Mouse (Mus musculus): ENCODE results near the gene Cth. TPM values are rescaled to one million over a fixed set of nuclear protein-coding genes. Genes with fewer than 3 reads are reported as not detected.
A peak's percentile ranks its signal among the peaks of the same experiment; 100 is the strongest.

Cth gene
- polyA plus RNA-seq (2015; fragmentation: Nextera tagmentation; extraction: Ambion mirVana) = 21.7 and 23.7 TPM in 2 replicates

DNA sequence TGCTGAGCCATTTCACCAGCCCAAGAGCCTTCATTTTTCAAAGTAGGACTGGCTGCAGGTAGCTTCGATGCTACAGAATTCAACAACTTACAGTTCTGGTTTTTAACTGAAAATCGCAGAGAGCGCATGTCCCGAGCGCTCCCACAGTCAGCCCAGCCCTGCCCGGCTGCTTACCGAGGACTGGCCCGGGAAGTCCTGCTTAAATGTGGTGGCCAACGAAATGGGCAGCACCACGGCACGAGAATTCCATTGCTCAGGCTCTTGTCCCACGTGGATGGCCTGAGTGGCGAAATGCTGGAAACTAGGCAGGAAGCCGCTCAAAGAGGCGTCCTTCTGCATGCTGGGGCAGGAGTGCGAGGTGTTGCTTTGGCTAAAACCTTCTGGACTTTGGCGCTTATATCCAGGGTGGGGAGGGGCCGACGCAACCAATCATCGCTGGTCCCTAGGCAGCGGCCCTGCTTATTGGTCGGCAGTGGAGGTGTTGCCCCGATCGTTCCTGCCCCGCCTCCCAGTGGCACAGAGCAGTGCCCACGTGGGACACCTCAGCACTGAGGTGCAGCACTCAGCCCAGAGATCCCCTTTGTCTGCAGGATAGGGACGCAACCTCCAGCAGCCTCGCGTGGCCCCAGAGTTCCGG is at the start of gene Cth:
TSS of gene Cth (minus strand) at position 386 of the 637 bp plus-strand sequence.
- peak; percentile 99 for ATAC-seq (ENCODE audit: insufficient read depth, low FRiP score)
- H3K4me2 ChIP-seq (ENCODE audit: low read depth, low read length) = peak within 1 kb of the TSS; percentile 95
- WGBS = 0% methylated on average over 30 of the region's 30 CpGs
- no peaks in the 10 kb centered on the region for H3K9me3 ChIP-seq (replicated peaks; ENCODE audit: control insufficient read depth, low read length)
- peak within 1 kb of the TSS; percentile 73 for H3K9ac ChIP-seq (ENCODE audit: low read length)
- no peaks in the 10 kb centered on the region for H3K36me3 ChIP-seq (ENCODE audit: control insufficient read depth, insufficient read depth, low read length)
- peaks cover 2% of the 10 kb centered on the region; the same call in 1 of the 2 replicates for H3K4me1 ChIP-seq (ENCODE audit: control insufficient read depth, insufficient read depth, low read length)
- H3K27me3 ChIP-seq (ENCODE audit: control insufficient read depth, insufficient read depth, low read length) = no peaks in the 10 kb centered on the region
- no peak within 1 kb of the TSS for H3K27ac ChIP-seq (ENCODE audit: low read length)
- peak within 1 kb of the TSS; percentile 69 for H3K4me3 ChIP-seq (replicated peaks; ENCODE audit: low read length)

GRCm38 (mm10) chr3:157973236-157973635 is 48.4 kb upstream of the Cth start:
- H3K4me1 ChIP-seq (ENCODE audit: control insufficient read depth, insufficient read depth, low read length) = no peaks in the 10 kb centered on the region
- H3K36me3 ChIP-seq (ENCODE audit: control insufficient read depth, insufficient read depth, low read length) = peaks cover 6% of the 10 kb centered on the region
- no peaks in the 10 kb centered on the region for H3K27me3 ChIP-seq (ENCODE audit: control insufficient read depth, insufficient read depth, low read length)
- 96% methylated on average over 2 of the region's 2 CpGs for WGBS
- no peak overlapping the region for H3K9ac ChIP-seq (ENCODE audit: low read length)
- H3K4me3 ChIP-seq (replicated peaks; ENCODE audit: low read length) = no peak overlapping the region
- no peak overlapping the region for H3K4me2 ChIP-seq (ENCODE audit: low read depth, low read length)
- H3K27ac ChIP-seq (ENCODE audit: low read length) = no peak overlapping the region
- no peak for ATAC-seq (ENCODE audit: insufficient read depth, low FRiP score)
- no peaks in the 10 kb centered on the region for H3K9me3 ChIP-seq (replicated peaks; ENCODE audit: control insufficient read depth, low read length)

GRCm38 (mm10) chr3:157971151-157971550 is 46.3 kb upstream of the Cth start:
- Histone ChIP-seq H3K27me3 (ENCODE audit: control insufficient read depth, insufficient read depth, low read length) (no peaks in the 10 kb centered on the region), H3K4me3 (replicated peaks; ENCODE audit: low read length) (no peak overlapping the region), H3K9ac (ENCODE audit: low read length) (no peak overlapping the region), H3K36me3 (ENCODE audit: control insufficient read depth, insufficient read depth, low read length) (peaks cover 6% of the 10 kb centered on the region), H3K9me3 (replicated peaks; ENCODE audit: control insufficient read depth, low read length) (no peaks in the 10 kb centered on the region), H3K4me1 (ENCODE audit: control insufficient read depth, insufficient read depth, low read length) (no peaks in the 10 kb centered on the region), H3K27ac (ENCODE audit: low read length) (no peak overlapping the region), H3K4me2 (ENCODE audit: low read depth, low read length) (no peak overlapping the region)
- ATAC-seq (ENCODE audit: insufficient read depth, low FRiP score) = no peak
- 86% methylated on average over 2 of the region's 2 CpGs for WGBS

DNA sequence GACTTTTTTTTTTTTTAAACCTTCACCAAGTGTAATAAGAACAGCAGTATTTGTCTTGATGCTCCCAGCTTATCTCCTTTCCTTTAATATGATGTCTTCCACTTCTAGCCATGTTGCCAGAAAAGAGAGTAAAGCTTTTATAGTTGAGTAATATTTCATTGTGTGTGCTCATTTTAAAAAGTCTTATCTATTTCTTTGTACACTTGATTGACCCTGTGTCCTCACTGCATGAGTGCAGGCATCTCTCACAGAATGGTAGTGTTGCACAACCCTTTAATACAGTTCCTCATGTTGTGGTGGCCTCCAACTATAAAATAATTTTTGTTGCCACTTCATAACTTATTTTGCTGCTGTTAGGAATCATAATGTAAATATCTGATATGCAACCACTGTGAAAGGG is 32.4 kb upstream of the Cth start:
- H3K27me3 ChIP-seq (ENCODE audit: control insufficient read depth, insufficient read depth, low read length) = no peaks in the 10 kb centered on the region
- peaks cover 2% of the 10 kb centered on the region; the same call in 1 of the 2 replicates for H3K36me3 ChIP-seq (ENCODE audit: control insufficient read depth, insufficient read depth, low read length)
- ATAC-seq (ENCODE audit: insufficient read depth, low FRiP score) = no peak

GRCm38 (mm10) chr3:157956201-157956600 is 31.3 kb upstream of the Cth start:
- H3K27ac ChIP-seq (ENCODE audit: low read length) = no peak overlapping the region
- no peaks in the 10 kb centered on the region for H3K4me1 ChIP-seq (ENCODE audit: control insufficient read depth, insufficient read depth, low read length)
- H3K9me3 ChIP-seq (replicated peaks; ENCODE audit: control insufficient read depth, low read length) = no peaks in the 10 kb centered on the region
- H3K36me3 ChIP-seq (ENCODE audit: control insufficient read depth, insufficient read depth, low read length) = no peaks in the 10 kb centered on the region
- no peak overlapping the region for H3K4me3 ChIP-seq (replicated peaks; ENCODE audit: low read length)
- ATAC-seq (ENCODE audit: insufficient read depth, low FRiP score) = no peak
- no peak overlapping the region for H3K4me2 ChIP-seq (ENCODE audit: low read depth, low read length)
- H3K27me3 ChIP-seq (ENCODE audit: control insufficient read depth, insufficient read depth, low read length) = no peaks in the 10 kb centered on the region
- no peak overlapping the region for H3K9ac ChIP-seq (ENCODE audit: low read length)
- WGBS = 93% methylated on average over 3 of the region's 3 CpGs

More for the DNA sequence above, 32.4 kb upstream of the Cth start:
- no peak overlapping the region for H3K27ac ChIP-seq (ENCODE audit: low read length)
- H3K9me3 ChIP-seq (replicated peaks; ENCODE audit: control insufficient read depth, low read length) = no peaks in the 10 kb centered on the region
- H3K4me1 ChIP-seq (ENCODE audit: control insufficient read depth, insufficient read depth, low read length) = no peaks in the 10 kb centered on the region
- no peak overlapping the region for H3K4me3 ChIP-seq (replicated peaks; ENCODE audit: low read length)
- no peak overlapping the region for H3K9ac ChIP-seq (ENCODE audit: low read length)
- no peak overlapping the region for H3K4me2 ChIP-seq (ENCODE audit: low read depth, low read length)

DNA sequence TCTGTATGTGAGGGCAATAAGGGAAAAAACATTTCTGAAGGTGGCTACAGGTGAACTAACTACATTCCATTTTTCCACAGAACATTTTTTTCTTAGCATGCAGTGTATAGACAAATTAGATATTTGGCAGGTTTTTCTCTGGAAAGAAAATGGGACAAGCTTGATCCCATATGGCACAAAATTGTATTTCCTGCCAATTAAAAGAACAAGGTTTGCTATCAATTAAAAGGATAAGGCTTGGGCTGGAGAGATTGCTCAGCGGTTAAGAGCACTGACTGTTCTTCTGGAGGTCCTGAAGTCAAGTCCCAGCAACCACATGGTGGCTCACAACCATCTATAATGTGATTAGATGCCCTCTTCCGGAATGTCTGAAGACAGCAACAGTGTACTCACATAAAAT is 30.6 kb upstream of the Cth start:
- Histone ChIP-seq H3K27ac (ENCODE audit: low read length) (no peak overlapping the region), H3K4me2 (ENCODE audit: low read depth, low read length) (no peak overlapping the region), H3K27me3 (ENCODE audit: control insufficient read depth, insufficient read depth, low read length) (no peaks in the 10 kb centered on the region), H3K9ac (ENCODE audit: low read length) (no peak overlapping the region), H3K36me3 (ENCODE audit: control insufficient read depth, insufficient read depth, low read length) (no peaks in the 10 kb centered on the region), H3K9me3 (replicated peaks; ENCODE audit: control insufficient read depth, low read length) (no peaks in the 10 kb centered on the region), H3K4me3 (replicated peaks; ENCODE audit: low read length) (no peak overlapping the region), H3K4me1 (ENCODE audit: control insufficient read depth, insufficient read depth, low read length) (no peaks in the 10 kb centered on the region)
- 82% methylated on average over 2 of the region's 2 CpGs for WGBS
- no peak for ATAC-seq (ENCODE audit: insufficient read depth, low FRiP score)

DNA sequence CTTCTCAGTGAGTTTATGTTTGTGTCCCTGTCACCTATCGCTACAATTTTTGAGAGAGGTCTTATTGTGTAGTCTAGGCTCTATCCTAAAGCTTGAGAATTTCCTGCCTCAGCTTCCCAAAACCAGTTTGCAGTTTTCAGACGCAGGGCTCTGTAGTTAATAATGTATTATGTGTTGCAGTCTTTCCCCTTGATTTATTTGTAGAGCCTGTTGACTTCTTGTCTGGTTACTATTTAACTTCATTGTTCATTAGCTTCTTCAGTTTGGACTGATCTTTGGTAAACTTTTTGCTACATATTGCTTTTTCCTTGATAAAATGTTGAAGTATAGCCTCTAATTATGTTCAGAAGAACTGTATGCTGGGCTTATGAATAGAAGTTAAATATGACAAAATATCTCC is 27.8 kb upstream of the Cth start:
- Histone ChIP-seq H3K9me3 (replicated peaks; ENCODE audit: control insufficient read depth, low read length) (no peaks in the 10 kb centered on the region), H3K27ac (ENCODE audit: low read length) (no peak overlapping the region), H3K4me1 (ENCODE audit: control insufficient read depth, insufficient read depth, low read length) (peaks cover 7% of the 10 kb centered on the region; the same call in 1 of the 2 replicates), H3K36me3 (ENCODE audit: control insufficient read depth, insufficient read depth, low read length) (no peaks in the 10 kb centered on the region), H3K4me2 (ENCODE audit: low read depth, low read length) (no peak overlapping the region), H3K4me3 (replicated peaks; ENCODE audit: low read length) (no peak overlapping the region), H3K27me3 (ENCODE audit: control insufficient read depth, insufficient read depth, low read length) (no peaks in the 10 kb centered on the region), H3K9ac (ENCODE audit: low read length) (no peak overlapping the region)
- 77% methylated on average over 2 of the region's 2 CpGs for WGBS
- ATAC-seq (ENCODE audit: insufficient read depth, low FRiP score) = no peak

DNA sequence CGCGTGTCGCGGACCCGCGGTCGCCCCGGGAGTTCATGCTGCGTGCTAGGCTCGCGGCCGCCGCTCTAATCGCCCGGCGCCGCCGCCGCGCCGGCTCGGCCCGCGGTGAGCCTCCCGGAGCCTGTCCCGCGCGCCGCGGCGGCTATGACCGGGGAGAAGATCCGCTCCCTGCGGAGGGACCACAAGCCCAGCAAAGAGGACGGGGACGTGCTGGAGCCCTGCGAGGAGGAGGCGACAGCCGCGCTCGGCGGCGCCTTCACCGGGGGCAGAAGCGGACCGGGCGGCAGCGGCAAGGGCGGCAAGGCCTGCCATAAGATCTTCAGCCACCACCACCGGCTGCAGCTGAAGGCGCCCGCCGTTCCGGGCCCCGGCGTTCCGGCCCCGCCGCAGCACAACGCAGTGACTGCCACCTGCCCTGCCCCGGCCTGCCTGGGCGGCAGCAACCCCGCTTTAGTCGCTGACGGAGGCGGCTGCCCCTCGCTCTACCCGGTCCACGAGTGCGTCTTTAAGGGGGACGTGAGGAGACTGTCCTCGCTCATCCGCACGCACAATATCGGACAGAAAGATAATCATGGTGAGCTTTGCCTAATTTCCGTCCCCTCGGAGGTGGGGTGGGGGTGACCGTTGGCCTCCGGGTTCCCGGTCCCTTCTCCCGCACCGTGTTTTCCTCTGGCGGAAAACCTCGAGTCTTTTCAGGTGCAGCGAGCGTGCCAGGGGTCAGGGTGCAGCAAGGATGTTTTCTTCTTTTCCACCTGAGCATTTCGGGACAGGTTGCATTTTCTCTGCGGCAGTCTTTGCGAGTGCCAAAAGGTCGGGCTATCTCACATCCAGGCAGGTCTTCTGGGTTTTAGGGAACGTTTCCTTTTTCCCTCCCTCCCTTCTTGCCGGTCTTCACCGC is 22.8 kb upstream of the Cth start:
- Histone ChIP-seq H3K27me3 (ENCODE audit: control insufficient read depth, insufficient read depth, low read length) (no peaks in the 10 kb centered on the region), H3K4me2 (ENCODE audit: low read depth, low read length) (peak overlapping the region; percentile 88), H3K36me3 (ENCODE audit: control insufficient read depth, insufficient read depth, low read length) (no peaks in the 10 kb centered on the region), H3K9me3 (replicated peaks; ENCODE audit: control insufficient read depth, low read length) (no peaks in the 10 kb centered on the region), H3K4me1 (ENCODE audit: control insufficient read depth, insufficient read depth, low read length) (peaks cover 7% of the 10 kb centered on the region; the same call in 1 of the 2 replicates), H3K27ac (ENCODE audit: low read length) (peak overlapping the region; percentile 95), H3K9ac (ENCODE audit: low read length) (peak overlapping the region; percentile 96), H3K4me3 (replicated peaks; ENCODE audit: low read length) (peak overlapping the region; percentile 100)
- peak; percentile 54 for ATAC-seq (ENCODE audit: insufficient read depth, low FRiP score)
- under 1% methylated on average over 91 of the region's 93 CpGs for WGBS

GRCm38 (mm10) chr3:157946843-157947358 is 22.0 kb upstream of the Cth start, which contains the start of gene Ankrd13c:
Gene Ankrd13c (plus strand): TSS chr3:157947239.
- no peaks in the 10 kb centered on the region for H3K36me3 ChIP-seq (ENCODE audit: control insufficient read depth, insufficient read depth, low read length)
- ATAC-seq (ENCODE audit: insufficient read depth, low FRiP score) = peak; percentile 97
- peak within 1 kb of the TSS; percentile 88 for H3K4me2 ChIP-seq (ENCODE audit: low read depth, low read length)
- peak within 1 kb of the TSS; percentile 100 for H3K4me3 ChIP-seq (replicated peaks; ENCODE audit: low read length)
- no peaks in the 10 kb centered on the region for H3K27me3 ChIP-seq (ENCODE audit: control insufficient read depth, insufficient read depth, low read length)
- peak within 1 kb of the TSS; percentile 96 for H3K9ac ChIP-seq (ENCODE audit: low read length)
- H3K4me1 ChIP-seq (ENCODE audit: control insufficient read depth, insufficient read depth, low read length) = peaks cover 7% of the 10 kb centered on the region; the same call in 1 of the 2 replicates
- WGBS = under 1% methylated on average over 40 of the region's 45 CpGs
- no peaks in the 10 kb centered on the region for H3K9me3 ChIP-seq (replicated peaks; ENCODE audit: control insufficient read depth, low read length)
- H3K27ac ChIP-seq (ENCODE audit: low read length) = peak within 1 kb of the TSS; percentile 95

All from stomach, embryonic 16.5 days (tissue).